Mouse (Mus musculus) monocyte, adult 2 months (primary cell): ENCODE results near the gene Tle4.
A peak's percentile ranks its signal among the peaks of the same experiment; 100 is the strongest.

ENCODE experiments used
- DNase-seq, 2 experiments: peaks; one replicate each; pipeline ENCODE4 v3.0.0; 2022; ENCODE audit warnings: low spot score in 2 of 2, low read depth in 1 of 2

Tle4 gene

DNA sequence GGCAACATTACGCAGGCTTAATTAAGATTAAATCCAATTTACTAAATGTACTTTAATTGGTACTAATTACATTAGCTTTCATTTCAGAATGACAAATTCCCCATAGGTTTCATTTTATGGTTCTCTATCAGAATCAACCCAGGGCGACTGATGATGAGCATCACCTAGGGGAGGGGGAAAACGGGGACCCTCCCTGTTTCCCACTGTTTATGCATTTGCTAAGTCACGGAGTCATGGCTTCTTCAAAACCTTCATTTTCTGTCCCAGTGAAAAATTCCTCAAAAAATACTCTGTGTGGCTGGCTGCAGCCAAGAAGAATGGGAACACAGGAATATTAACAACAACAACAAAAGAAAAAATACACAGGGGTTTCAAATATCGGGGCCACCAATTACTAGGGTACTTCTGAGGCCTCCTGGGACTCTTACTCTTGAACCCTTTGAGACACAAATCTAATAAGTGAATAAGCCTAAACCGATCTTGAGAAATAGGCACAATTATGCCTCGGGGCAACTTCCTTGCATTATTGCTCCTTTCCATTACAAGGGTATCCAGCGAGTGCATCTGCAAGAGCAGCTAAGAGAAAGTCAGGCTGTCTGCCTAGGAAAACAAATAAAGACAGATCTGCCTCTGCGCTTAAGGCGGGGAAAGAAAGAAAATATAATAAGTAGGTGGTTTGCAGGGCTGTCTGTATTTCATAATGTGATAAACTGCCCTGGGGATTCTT is 5.9 kb downstream of the Tle4 start:
- no peak for DNase-seq

GRCm38 (mm10) chr19:14590154-14590553 is 7.7 kb downstream of the Tle4 start:
- DNase-seq = no peak

DNA sequence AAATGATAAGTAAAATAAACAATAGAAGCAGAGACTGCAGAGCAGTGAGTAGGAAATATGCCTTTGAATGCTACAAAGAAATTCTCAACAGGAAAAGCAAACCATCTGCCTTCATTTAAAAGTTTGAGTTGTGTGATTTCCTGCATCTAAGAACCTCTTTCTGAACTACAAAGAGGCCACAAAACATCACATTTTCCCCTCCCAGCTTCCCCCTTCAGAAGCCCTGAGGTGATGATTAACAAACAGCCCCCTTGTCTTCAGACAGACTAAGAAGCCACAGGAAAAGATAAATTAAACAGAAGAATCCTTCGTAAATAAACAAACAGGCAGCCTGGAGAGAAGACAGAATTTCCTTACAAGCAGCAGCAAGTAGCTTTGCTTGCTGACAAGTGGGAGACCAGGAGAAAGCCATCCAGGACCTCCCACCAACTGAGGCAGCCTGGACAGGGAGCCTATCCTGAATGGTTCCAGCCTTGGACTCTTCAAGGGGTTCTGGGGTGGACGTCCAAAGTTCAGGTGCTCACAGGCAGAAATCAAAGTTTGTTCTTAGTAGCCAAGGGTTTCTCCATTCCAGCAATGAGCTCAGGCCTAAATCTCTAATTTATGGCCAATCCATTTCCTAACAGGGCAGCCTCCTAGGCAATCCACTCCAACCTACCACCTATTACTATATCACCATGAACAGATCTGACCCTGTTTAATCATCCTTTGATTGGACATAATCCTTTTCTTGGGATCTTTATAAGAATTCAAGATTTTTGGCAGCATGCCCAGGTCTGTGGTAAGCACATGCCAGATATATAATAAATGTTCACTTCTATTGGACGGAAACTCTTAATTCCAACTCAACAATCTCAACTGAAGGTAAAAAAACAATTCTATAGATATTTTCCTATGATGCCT is 9.4 kb downstream of the Tle4 start:
- DNase-seq = no peak

DNA sequence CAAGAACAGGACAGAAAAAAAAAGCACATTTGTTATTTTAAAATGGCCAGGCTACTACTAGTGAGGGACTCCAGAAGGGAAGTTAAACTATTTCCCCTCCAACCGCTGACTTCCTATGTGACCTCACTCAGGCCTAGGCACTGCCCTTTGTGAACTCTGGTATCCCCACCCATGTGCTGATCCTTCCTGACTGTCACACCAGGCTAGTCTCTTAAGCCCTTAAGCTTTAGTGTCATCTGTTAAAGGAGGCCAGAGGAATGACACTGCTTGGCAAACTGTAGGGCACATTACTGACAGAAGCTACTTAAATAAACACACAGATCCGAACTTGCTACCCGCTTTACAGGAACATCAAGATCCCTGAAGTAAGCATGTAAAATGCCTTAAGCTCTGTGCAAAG is 11.7 kb downstream of the Tle4 start:
- DNase-seq = peak in 1 of 2 experiments; percentile 9

GRCm38 (mm10) chr19:14585731-14586130 is 12.1 kb downstream of the Tle4 start:
- no peak for DNase-seq

DNA sequence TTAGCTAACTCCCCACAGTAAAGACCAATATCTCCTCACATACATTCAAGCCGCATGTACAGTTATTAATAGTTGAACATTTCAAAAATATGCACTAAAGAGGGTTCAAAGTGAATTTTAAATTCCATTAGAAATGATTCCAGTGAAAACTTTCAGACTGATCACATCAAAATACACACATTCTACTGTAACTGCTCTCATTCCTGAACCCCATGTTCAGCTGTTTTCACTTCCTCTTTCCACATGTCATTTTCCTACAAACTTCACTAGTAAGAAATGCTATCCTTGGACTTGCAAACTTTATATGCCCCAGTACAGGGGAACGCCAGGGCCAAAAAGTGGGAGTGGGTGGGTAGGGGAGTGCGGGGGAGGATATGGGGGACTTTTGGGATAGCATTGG is 12.6 kb downstream of the Tle4 start:
- DNase-seq = no peak

GRCm38 (mm10) chr19:14578698-14579097 is 19.2 kb downstream of the Tle4 start:
- DNase-seq = no peak

GRCm38 (mm10) chr19:14578016-14578415 is 19.8 kb downstream of the Tle4 start:
- no peak for DNase-seq

DNA sequence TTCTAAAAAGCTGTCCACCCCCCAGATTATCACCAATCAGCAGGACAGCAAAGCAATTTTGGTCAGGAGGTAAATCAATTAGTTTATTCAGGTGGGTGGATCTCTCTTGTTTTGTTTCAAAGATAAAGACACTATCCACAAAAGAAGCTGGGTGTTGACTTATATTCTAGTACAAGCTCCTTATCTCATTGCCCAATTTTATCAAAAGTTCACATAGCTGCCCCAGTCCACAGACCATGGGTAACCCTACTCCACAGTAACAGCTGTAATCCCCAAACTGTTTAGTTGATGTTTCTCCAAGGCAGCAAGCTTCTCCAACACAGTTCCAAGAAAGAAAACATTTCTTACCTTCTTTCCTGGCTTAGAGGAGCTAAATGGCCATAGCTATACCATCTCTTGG is 21.5 kb downstream of the Tle4 start:
- DNase-seq = no peak

GRCm38 (mm10) chr19:14568879-14569278 is 29.0 kb downstream of the Tle4 start:
- no peak for DNase-seq

DNA sequence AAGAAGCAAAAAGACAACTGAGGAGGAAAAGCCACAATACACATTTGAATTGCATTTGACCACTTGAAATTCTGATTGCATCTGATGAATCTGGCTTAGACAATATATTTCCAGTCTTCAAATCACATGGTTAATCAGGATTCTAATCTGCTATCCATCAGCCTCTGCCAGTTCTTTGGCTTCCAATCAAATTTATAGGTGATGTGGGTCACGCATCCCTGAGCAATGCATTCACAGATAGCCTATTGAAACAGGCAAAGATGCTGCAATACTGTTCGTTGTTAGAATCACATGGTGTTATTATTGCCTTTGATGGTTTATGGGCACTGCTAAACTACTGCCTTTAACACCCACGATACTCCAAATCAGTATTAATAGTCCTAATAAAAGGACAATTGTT is 30.8 kb downstream of the Tle4 start:
- DNase-seq = no peak

DNA sequence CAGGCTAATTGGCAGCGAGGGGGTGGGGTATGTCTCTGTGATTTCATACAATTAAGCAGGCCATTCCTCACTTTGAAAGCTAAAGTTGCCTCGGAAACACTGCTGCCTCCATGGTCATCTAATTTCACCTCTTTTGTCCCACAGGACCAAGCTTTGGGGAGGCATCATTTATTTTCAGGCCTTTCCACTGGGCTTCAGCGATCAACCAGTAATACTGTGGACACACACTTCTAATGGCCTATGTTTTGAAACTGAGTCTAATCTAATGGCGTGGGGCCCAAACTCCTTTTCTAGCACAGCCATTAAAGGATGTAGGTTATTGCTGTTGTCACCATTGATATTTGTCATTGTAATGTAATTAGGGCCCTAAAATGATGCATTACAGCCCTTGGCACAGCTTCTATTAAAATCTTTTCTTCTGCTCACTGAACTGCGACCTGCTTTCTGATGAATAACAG is 31.3 kb downstream of the Tle4 start:
- no peak for DNase-seq

DNA sequence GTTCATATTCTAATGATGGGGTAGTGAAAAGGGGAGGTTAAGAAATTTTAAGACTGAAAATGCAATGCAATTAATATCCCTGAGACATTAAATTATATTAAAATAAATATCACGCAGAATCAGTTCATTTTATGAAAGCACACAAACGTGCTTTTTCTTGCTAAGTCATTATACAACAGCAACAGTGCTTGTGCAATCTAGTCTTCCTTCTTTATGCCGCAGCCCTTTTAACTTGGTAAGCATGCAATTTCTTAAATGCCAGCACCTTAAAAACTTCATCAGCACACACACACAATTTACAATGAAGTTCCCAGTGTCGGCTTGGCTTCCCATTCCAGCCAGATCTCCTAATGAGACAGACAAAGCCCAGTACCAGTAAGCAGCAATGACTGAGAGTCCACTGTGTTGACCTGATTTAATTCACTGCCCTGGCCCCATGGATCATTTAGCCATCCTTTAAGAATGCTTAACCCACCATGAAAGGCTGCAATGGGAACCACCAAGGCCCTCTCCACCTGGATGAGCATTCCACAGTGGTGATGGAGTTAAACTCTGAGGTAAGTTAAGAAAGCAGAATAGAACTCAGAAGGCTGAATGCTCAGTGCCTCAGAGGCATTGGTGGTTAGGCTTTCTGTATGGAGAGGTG is 32.3 kb downstream of the Tle4 start:
- no peak for DNase-seq

DNA sequence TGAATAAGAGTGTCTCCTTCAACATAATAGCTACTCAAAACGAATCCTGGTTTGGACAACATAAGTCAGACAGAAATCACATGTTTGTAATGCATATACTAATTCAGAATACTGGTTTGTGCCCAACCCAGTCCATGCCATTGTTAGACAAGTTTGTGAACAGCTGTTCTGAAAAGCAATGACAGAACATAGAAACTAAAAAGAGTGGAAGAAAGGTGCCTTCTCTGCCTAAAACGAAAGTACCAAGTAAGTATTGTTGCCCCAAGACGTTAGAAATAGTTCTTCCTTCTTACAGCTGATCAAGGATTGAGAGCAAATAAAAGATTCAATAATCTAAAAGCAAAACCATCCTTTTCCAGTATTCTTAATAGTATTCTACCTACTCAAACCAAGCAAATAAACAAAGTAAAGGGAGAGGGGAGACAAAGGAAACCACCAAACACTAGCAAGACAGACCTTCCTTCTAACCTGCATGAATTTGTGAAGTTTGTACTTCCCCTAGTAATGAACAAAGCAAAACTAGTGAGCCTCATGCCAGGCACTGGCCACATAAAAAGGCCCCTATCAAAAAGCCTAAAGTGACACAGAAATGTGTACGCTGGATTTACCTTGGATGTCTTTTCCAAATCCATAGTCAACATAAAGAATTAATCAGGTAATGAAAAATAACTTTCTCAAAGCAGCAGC is 34.4 kb downstream of the Tle4 start:
- DNase-seq = no peak

DNA sequence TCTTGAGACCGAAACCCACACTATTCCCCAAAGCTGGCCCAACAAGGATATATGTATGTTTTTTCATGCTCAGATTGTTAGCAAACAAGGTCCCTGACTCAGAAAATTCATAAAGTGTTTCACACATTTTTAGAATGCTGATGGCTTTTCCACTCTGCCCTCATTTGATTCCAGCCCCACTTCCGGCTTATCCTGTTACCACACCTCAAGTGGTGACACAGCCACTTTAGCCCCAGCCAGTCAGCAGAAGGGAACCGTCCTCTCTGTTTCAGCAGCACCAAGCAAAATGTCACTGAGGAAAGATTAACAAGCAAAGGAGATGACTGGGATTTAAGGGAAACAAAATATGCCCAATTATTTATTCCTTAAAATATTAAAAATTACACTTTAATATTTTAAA is 50.0 kb downstream of the Tle4 start:
- DNase-seq = no peak

- DNase-seq = no peak
Observed at GRCm38 (mm10) chr19:14547133-14547842, 50.6 kb downstream of the Tle4 start.

DNA sequence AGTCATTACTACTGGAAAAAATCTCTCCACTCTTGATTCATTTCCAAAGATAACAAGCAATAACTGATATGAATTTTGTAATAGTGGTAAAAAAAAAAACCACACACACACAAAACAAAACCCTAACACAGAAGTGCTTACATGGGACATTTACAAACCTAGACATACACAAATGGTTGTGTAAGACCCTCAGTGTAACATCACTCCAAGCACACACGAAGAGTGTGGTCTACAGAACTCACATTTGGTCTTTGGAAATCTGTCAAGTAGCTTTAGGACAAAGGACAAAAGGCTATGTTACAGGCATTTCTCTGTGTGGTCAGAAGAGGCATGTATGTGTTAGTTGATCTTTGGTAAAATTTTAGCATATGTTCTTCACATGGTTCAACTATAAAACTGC is 52.4 kb downstream of the Tle4 start:
- DNase-seq = no peak

- DNase-seq = no peak
Observed at GRCm38 (mm10) chr19:14543305-14543704, 54.5 kb downstream of the Tle4 start.

DNA sequence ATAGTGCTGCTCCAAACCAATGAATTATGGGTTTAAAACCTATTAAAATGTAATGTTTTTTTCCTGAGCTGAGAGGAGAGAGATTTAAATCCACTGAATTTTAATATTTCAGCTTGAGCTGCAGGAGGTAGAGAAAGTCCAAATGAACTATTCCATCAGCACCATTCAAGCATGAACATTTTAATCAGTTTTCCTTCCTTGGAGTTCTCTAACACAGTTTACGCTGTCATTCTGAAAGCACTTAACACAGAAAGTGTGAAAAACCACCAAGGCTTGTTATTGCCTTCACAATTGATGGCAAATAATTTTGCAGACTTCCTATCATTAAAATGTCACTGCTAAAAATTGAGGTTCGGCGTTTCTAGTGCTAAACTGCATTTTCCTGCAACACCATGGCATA is 57.2 kb downstream of the Tle4 start:
- DNase-seq = no peak

DNA sequence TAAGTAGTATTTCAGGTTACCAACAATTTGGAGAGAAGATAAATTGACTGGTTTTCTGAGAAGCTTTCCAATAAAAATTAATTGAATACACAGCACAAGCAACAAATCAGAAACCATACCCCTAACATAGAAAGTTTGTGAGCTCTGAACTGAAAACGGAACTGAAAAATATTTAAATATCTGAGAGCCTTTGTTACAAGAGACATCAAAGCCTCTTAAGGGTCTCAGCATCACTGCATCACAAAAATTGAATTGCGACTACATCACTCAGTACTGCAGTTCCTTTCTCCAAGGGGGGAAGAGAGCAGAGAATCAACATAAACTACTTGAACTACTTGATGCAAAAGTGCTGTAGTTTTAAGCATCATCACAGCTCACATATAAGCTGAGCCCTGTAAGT is 61.2 kb downstream of the Tle4 start:
- DNase-seq = no peak

DNA sequence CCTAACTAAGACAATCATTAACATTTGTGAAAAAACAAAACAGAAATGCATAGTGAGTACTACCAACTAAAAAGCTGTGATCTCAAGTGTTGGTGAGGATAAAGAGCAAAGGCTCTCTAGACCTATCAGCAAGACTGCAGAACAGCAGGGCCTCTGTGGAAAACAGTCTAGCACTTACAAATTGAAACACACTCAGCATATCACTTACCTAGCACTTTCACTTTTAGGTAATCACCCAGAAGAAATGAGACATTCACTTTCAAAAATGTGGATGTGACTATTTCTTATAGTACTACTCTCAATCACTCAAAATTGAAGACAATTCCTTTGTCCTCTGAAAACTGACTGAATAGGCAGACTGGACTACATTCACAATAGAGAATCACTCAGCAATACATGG is 63.4 kb downstream of the Tle4 start:
- DNase-seq = no peak
